In genomic region chr2:32151660-32152366, GRCm38 (mm10) we compare ENCODE assay signal across 8 mouse cellular contexts. TPM values are rescaled to one million over a fixed set of nuclear protein-coding genes. Genes with fewer than 3 reads are reported as not detected.
DNase-seq lines count a peak whose midpoint lies in the region; ATAC-seq and TF ChIP-seq lines count a peak whose summit lies in the region.

No protein-coding gene starts in this region.

- no peaks in the 10 kb centered on the region for H3K27me3 ChIP-seq in heart, embryonic 11.5 days (ENCODE audit: control insufficient read depth, insufficient read depth, low read length)
- no peaks in the 10 kb centered on the region for H3K27me3 ChIP-seq in embryonic facial prominence, embryonic 14.5 days (replicated peaks; ENCODE audit: control insufficient read depth, insufficient read depth, low read length)
- no peaks in the 10 kb centered on the region for H3K27me3 ChIP-seq in hindbrain, postnatal 0 days (ENCODE audit: insufficient read depth, low read length)
- no peaks in the 10 kb centered on the region for H3K27me3 ChIP-seq in liver, postnatal 0 days (ENCODE audit: insufficient read depth, low read length)

- H3K4me3 ChIP-seq in heart, embryonic 11.5 days (ENCODE audit: low read depth, low read length): peak overlapping the region; percentile 96
- H3K4me3 ChIP-seq in ES-E14 (ENCODE audit: insufficient read depth in 1 of 2, low read depth in 1 of 2, low read length in 2 of 2, poor library complexity in 1 of 2, severe bottlenecking in 1 of 2): peak overlapping the region; percentile 68 to 93
- peak overlapping the region; percentile 88 for H3K4me3 ChIP-seq in embryonic facial prominence, embryonic 14.5 days (ENCODE audit: low read depth, low read length)
- peak overlapping the region; percentile 86 for H3K4me3 ChIP-seq in hindbrain, postnatal 0 days (ENCODE audit: low read length)
- peak overlapping the region; percentile 97 for H3K4me3 ChIP-seq in liver, postnatal 0 days (ENCODE audit: low read depth, low read length)
- peak overlapping the region; percentile 91 for H3K4me3 ChIP-seq in olfactory bulb, adult 2 months (ENCODE audit: insufficient read depth, low read depth, low read length)

- TF ChIP-seq CTCF in hindbrain, postnatal 0 days (IDR thresholded peaks at IDR 0.05; ENCODE audit: low read depth): 0 out of 2 replicates have a peak, but pooled peaks have one; percentile 2
- TF ChIP-seq CTCF in liver, postnatal 0 days (IDR thresholded peaks at IDR 0.05; ENCODE audit: low read depth): no peak
- TF ChIP-seq CTCF in olfactory bulb, adult 2 months (IDR thresholded peaks at IDR 0.05; ENCODE audit: insufficient read depth, low read depth, low read length): no peak

- no peak for ATAC-seq in heart, embryonic 11.5 days (replicated peaks; ENCODE audit: insufficient number of reproducible peaks, low FRiP score, low TSS enrichment)
- peak; percentile 14; the same call in 1 of the 2 replicates for ATAC-seq in embryonic facial prominence, embryonic 14.5 days (ENCODE audit: low read depth)
- peak; percentile 34; the same call in 1 of the 2 replicates for ATAC-seq in hindbrain, postnatal 0 days
- ATAC-seq in liver, postnatal 0 days: peak; percentile 40

- no peak for TF ChIP-seq EP300 in liver, postnatal 0 days (IDR thresholded peaks at IDR 0.05; ENCODE audit: low read depth)

- no peaks in the 10 kb centered on the region for H3K9me3 ChIP-seq in heart, embryonic 11.5 days (replicated peaks; ENCODE audit: control insufficient read depth, low read length)
- no peaks in the 10 kb centered on the region for H3K9me3 ChIP-seq in ES-E14 (ENCODE audit: control insufficient read depth, insufficient read depth, low read depth, low read length)
- no peaks in the 10 kb centered on the region for H3K9me3 ChIP-seq in embryonic facial prominence, embryonic 14.5 days (ENCODE audit: control insufficient read depth, low read length)
- no peaks in the 10 kb centered on the region for H3K9me3 ChIP-seq in hindbrain, postnatal 0 days (ENCODE audit: low read length)
- no peaks in the 10 kb centered on the region for H3K9me3 ChIP-seq in liver, postnatal 0 days (ENCODE audit: low read length)

- DNase-seq in heart, adult 8-10 months (ENCODE audit: low spot score): no peak
- no peak for DNase-seq in ES-E14 (ENCODE audit: low read depth, low spot score)
- DNase-seq in embryonic facial prominence, embryonic 14.5 days (ENCODE audit: low spot score): peak; percentile 72
- DNase-seq in hindbrain, postnatal 0 days (ENCODE audit: low spot score): peak; percentile 77
- DNase-seq in liver, postnatal 0 days: peak; percentile 62
- DNase-seq in T-cell, adult 2 months (ENCODE audit: low spot score): no peak

- H3K36me3 ChIP-seq in heart, embryonic 11.5 days (ENCODE audit: control insufficient read depth, insufficient read depth, low read length): no peaks in the 10 kb centered on the region
- no peaks in the 10 kb centered on the region for H3K36me3 ChIP-seq in ES-E14 (ENCODE audit: control insufficient read depth, insufficient read depth, low read length, poor library complexity, severe bottlenecking)
- H3K36me3 ChIP-seq in embryonic facial prominence, embryonic 14.5 days (ENCODE audit: control insufficient read depth, insufficient read depth, low read length): no peaks in the 10 kb centered on the region
- H3K36me3 ChIP-seq in hindbrain, postnatal 0 days (ENCODE audit: insufficient read depth, low read length): no peaks in the 10 kb centered on the region
- no peaks in the 10 kb centered on the region for H3K36me3 ChIP-seq in liver, postnatal 0 days (replicated peaks; ENCODE audit: insufficient read depth, low read length)

- peak overlapping the region; percentile 99 for H3K9ac ChIP-seq in heart, embryonic 11.5 days (ENCODE audit: low read depth, low read length)
- H3K9ac ChIP-seq in ES-E14 (ENCODE audit: insufficient read depth, low read depth, low read length, poor library complexity, severe bottlenecking): peak overlapping the region; percentile 94
- H3K9ac ChIP-seq in embryonic facial prominence, embryonic 14.5 days (ENCODE audit: low read depth, low read length): peak overlapping the region; percentile 100
- peak overlapping the region; percentile 99 for H3K9ac ChIP-seq in hindbrain, postnatal 0 days (replicated peaks; ENCODE audit: low read length)
- peak overlapping the region; percentile 97 for H3K9ac ChIP-seq in liver, postnatal 0 days (replicated peaks)

- TF ChIP-seq POLR2A in olfactory bulb, adult 2 months (IDR thresholded peaks at IDR 0.05; ENCODE audit: insufficient read depth, low read depth, low read length): no peak

- in situ Hi-C loops in ES-E14 (cut with MboI; ENCODE audit: low sequenced_read_pairs in 2 of 2, unreplicated experiment in 2 of 2): no loop called here

- under 1% methylated on average over 22 of the region's 22 CpGs for WGBS in heart, embryonic 11.5 days (ENCODE audit: insufficient replicate concordance)
- under 1% methylated on average over 22 of the region's 22 CpGs for WGBS in embryonic facial prominence, embryonic 14.5 days
- 0% methylated on average over 22 of the region's 22 CpGs for WGBS in hindbrain, postnatal 0 days
- under 1% methylated on average over 22 of the region's 22 CpGs for WGBS in liver, postnatal 0 days (ENCODE audit: insufficient replicate concordance)
- under 1% methylated on average over 22 of the region's 22 CpGs for WGBS in olfactory bulb, adult 2 months

- H3K27ac ChIP-seq in heart, embryonic 11.5 days (ENCODE audit: low read depth, low read length): peak overlapping the region; percentile 97
- peak overlapping the region; percentile 73 for H3K27ac ChIP-seq in ES-E14 (ENCODE audit: insufficient read depth, low read depth, low read length, poor library complexity, severe bottlenecking)
- peak overlapping the region; percentile 99 for H3K27ac ChIP-seq in embryonic facial prominence, embryonic 14.5 days (replicated peaks; ENCODE audit: low read depth, low read length)
- peak overlapping the region; percentile 98 for H3K27ac ChIP-seq in hindbrain, postnatal 0 days
- peak overlapping the region; percentile 99 for H3K27ac ChIP-seq in liver, postnatal 0 days (ENCODE audit: low read depth)
- peak overlapping the region; percentile 88 for H3K27ac ChIP-seq in olfactory bulb, adult 2 months (ENCODE audit: insufficient read depth, low read depth, low read length)

- peaks cover 56% of the 10 kb centered on the region for H3K4me1 ChIP-seq in heart, embryonic 11.5 days (ENCODE audit: control insufficient read depth, insufficient read depth, low read length)
- peaks cover 6 to 33% of the 10 kb centered on the region in 2 experiments for H3K4me1 ChIP-seq in ES-E14 (ENCODE audit: control insufficient read depth in 2 of 2, insufficient read depth in 2 of 2, low read length in 2 of 2, poor library complexity in 1 of 2)
- H3K4me1 ChIP-seq in embryonic facial prominence, embryonic 14.5 days (ENCODE audit: control insufficient read depth, insufficient read depth, low read length): peaks cover 46% of the 10 kb centered on the region
- H3K4me1 ChIP-seq in hindbrain, postnatal 0 days (ENCODE audit: insufficient read depth, low read length): peaks cover 37% of the 10 kb centered on the region
- H3K4me1 ChIP-seq in liver, postnatal 0 days (ENCODE audit: insufficient read depth): peaks cover 52% of the 10 kb centered on the region
- H3K4me1 ChIP-seq in olfactory bulb, adult 2 months (ENCODE audit: control insufficient read depth, insufficient read depth, low read length): peaks cover 37% of the 10 kb centered on the region

- peak overlapping the region; percentile 92 for H3K4me2 ChIP-seq in heart, embryonic 11.5 days
- H3K4me2 ChIP-seq in embryonic facial prominence, embryonic 14.5 days (ENCODE audit: low read depth, low read length): peak overlapping the region; percentile 96
- H3K4me2 ChIP-seq in hindbrain, postnatal 0 days (ENCODE audit: low read depth, low read length): peak overlapping the region; percentile 88
- H3K4me2 ChIP-seq in liver, postnatal 0 days (ENCODE audit: low read depth, low read length): peak overlapping the region; percentile 86

TF ChIP-seq in ES-E14, 5 proteins besides CTCF, POLR2A, EP300 and RAD21:
- TF ChIP-seq HCFC1 (IDR thresholded peaks at IDR 0.05; ENCODE audit: borderline replicate concordance, insufficient read depth, low read length): no peak
- TF ChIP-seq MAFK (IDR thresholded peaks at IDR 0.05; ENCODE audit: insufficient read depth, low read depth, low read length): no peak
- TF ChIP-seq CHD2 (IDR thresholded peaks at IDR 0.05; ENCODE audit: low read depth, low read length): no peak
- no peak for TF ChIP-seq ZNF384 (IDR thresholded peaks at IDR 0.05; ENCODE audit: low read depth, low read length)
- TF ChIP-seq ZC3H11A (IDR thresholded peaks at IDR 0.05; ENCODE audit: borderline replicate concordance, low read depth, low read length): no peak
TF ChIP-seq in ES-E14: peak in this region for 0.

RNA-seq across cellular contexts. Expression of gene Prrc2b, which starts 0.9 kb away (rescaled TPM):
- 39.3 and 40.6 TPM in 2 replicates for polyA plus RNA-seq in heart, embryonic 11.5 days (2014; fragmentation: Nextera tagmentation; extraction: Ambion mirVana)
- total RNA-seq in heart, adult 8-10 months (2022): 10 to 100 TPM; 83.5 to 94.1 (median 89.2) TPM
- 75.1 and 88.5 TPM in 2 replicates for total RNA-seq in ES-E14 (2012; rRNA removed)
- polyA plus RNA-seq in embryonic facial prominence, embryonic 14.5 days (2014; fragmentation: Nextera tagmentation; extraction: Ambion mirVana): 63.0 and 66.0 TPM in 2 replicates
- total RNA-seq in hindbrain, postnatal 0 days (2014; rRNA removed): 188 and 206 TPM in 2 replicates
- polyA plus RNA-seq in hindbrain, postnatal 0 days (2015; fragmentation: Nextera tagmentation; extraction: Ambion mirVana): 44.8 and 55.9 TPM in 2 replicates
- polyA plus RNA-seq in liver, postnatal 0 days (2015; fragmentation: Nextera tagmentation; extraction: Ambion mirVana): 7.5 and 8.4 TPM in 2 replicates
- 70.7 and 86.2 TPM in 2 replicates for polyA plus RNA-seq in olfactory bulb, adult 2 months (2012; ENCODE audit: insufficient read depth, insufficient read length, low replicate concordance, missing spikeins)

RNA-seq across cellular contexts. Expression of gene Plpp7, which starts 56.5 kb away (rescaled TPM):
- 10.0 and 11.7 TPM in 2 replicates for polyA plus RNA-seq in heart, embryonic 11.5 days (2014; fragmentation: Nextera tagmentation; extraction: Ambion mirVana)
- total RNA-seq in heart, adult 8-10 months (2022): 10 to 100 TPM; 34.7 to 48.9 (median 42.6) TPM
- total RNA-seq in ES-E14 (2012; rRNA removed): 1.4 and 4.3 TPM in 2 replicates
- polyA plus RNA-seq in embryonic facial prominence, embryonic 14.5 days (2014; fragmentation: Nextera tagmentation; extraction: Ambion mirVana): 11.7 and 13.0 TPM in 2 replicates
- 39.2 and 50.5 TPM in 2 replicates for total RNA-seq in hindbrain, postnatal 0 days (2014; rRNA removed)
- polyA plus RNA-seq in hindbrain, postnatal 0 days (2015; fragmentation: Nextera tagmentation; extraction: Ambion mirVana): 28.2 and 28.3 TPM in 2 replicates
- 1.6 and 1.7 TPM in 2 replicates for polyA plus RNA-seq in liver, postnatal 0 days (2015; fragmentation: Nextera tagmentation; extraction: Ambion mirVana)
- polyA plus RNA-seq in olfactory bulb, adult 2 months (2012; ENCODE audit: insufficient read depth, insufficient read length, low replicate concordance, missing spikeins): not detected in 2 replicates

Comparison
In these comparisons a context has a peak if more than half of its experiments do, and no peak if none do; other contexts are left out.
1. DNase-seq: peak in embryonic facial prominence, embryonic 14.5 days (single experiment), hindbrain, postnatal 0 days (single experiment) and liver, postnatal 0 days (single experiment); none in heart, adult 8-10 months (single experiment), ES-E14 (single experiment) and T-cell, adult 2 months (single experiment).
2. Peak in every context shown above with its lines, with median percentiles within 50 percentile points of each other: H3K27ac ChIP-seq, H3K4me2 ChIP-seq, H3K4me3 ChIP-seq and H3K9ac ChIP-seq.